Mouse (Mus musculus) cerebellum, adult 2 months (tissue): Measurements from ENCODE around the gene Kat2b.

Experiments used
- CTCF ChIP-seq: fragments of 200-500 bp; IDR thresholded peaks from 2 replicates; pipeline ENCODE4 v1.5.1; 2011; ENCODE audit warnings: low read depth, mild to moderate bottlenecking, control low read depth, low read length, moderate library complexity, borderline replicate concordance; ENCODE audit not compliant: insufficient read depth
- POLR2A ChIP-seq: fragments of 200-500 bp; IDR thresholded peaks from 2 replicates; pipeline ENCODE4 v1.6.1; 2011; ENCODE audit warnings: low read length, control low read depth, borderline replicate concordance; ENCODE audit not compliant: insufficient read depth

DNA sequence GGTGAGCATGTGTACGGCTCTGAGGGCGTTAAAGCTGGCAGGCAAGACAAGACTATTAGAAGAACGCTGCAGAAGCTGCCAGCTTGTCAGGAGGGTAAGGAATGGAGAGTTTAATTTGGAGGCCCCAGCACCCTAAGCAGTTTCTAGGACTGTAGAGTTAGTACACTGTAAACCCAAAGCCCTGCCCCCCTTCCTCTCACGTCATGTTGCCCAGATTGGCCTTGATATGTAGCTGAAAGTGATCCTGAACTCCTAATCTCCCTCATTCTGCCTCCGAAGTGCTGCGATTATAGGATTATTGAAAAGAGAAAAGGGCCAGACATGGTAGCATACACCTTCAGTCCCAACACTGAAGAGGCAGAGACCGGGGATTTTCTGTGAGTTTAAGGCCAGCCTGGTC is 16.1 kb downstream of the Kat2b start:
- TF ChIP-seq CTCF: no peak
- no peak for TF ChIP-seq POLR2A
